Mouse (Mus musculus) CH12.LX (cell line): ENCODE data around the gene Prss29. TPM values are rescaled to one million over a fixed set of nuclear protein-coding genes. Genes with fewer than 3 reads are reported as not detected.

Source experiments
- DNase-seq: peaks from one replicate; pipeline ENCODE4 v3.0.0-alpha.2; 2013; ENCODE audit errors: extremely low read depth
- H3K27ac ChIP-seq: 2 replicates; pipeline ENCODE4 v1.5.1; 2012; ENCODE audit warnings: low read depth, mild to moderate bottlenecking, control low read depth, moderate library complexity; ENCODE audit not compliant: insufficient read depth
- H3K27me3 ChIP-seq: replicated peaks from 2 replicates; pipeline ENCODE3; 2012; ENCODE audit warnings: inconsistent platforms
- H3K36me3 ChIP-seq, 2 experiments: replicated peaks in 1 of 2; 2 replicates each; pipeline versions ENCODE3 to v1.6.1; 2012; ENCODE audit warnings: inconsistent platforms in 1 of 2, low read length in 1 of 2, mild to moderate bottlenecking in 1 of 2, mixed read lengths in 1 of 2, moderate library complexity in 1 of 2; ENCODE audit not compliant: control insufficient read depth in 1 of 2, insufficient read depth in 1 of 2
- H3K4me1 ChIP-seq, 2 experiments: 2 replicates each; pipeline ENCODE4 v1.6.1; 2012; ENCODE audit warnings: inconsistent platforms in 1 of 2, moderate library complexity in 1 of 2; ENCODE audit not compliant: insufficient read depth in 2 of 2, control insufficient read depth in 1 of 2
- H3K4me2 ChIP-seq: 2 replicates; pipeline ENCODE4 v1.6.1; 2012; ENCODE audit warnings: low read depth, mild to moderate bottlenecking, control low read depth; ENCODE audit not compliant: poor library complexity, insufficient read depth, severe bottlenecking
- H3K4me3 ChIP-seq, 3 experiments: fragments of 150-350 bp in 1 of 3; sonication (generic) in 1 of 3; replicated peaks in 1 of 3; 2 replicates each; pipeline versions ENCODE3 to v1.5.1; 2011 to 2012; ENCODE audit warnings: low read depth in 2 of 3, low read length in 2 of 3, mild to moderate bottlenecking in 2 of 3, moderate library complexity in 2 of 3, control low read depth in 1 of 3, improper control_type of control experiment in 1 of 3, inconsistent platforms in 1 of 3, mixed read lengths in 1 of 3; ENCODE audit not compliant: poor library complexity in 1 of 3
- H3K79me2 ChIP-seq: replicated peaks from 2 replicates; pipeline ENCODE4 v1.6.1; 2012; ENCODE audit warnings: mild to moderate bottlenecking, moderate library complexity; ENCODE audit not compliant: control insufficient read depth, poor library complexity, insufficient read depth, severe bottlenecking; ENCODE audit errors: extremely low read depth
- H3K9ac ChIP-seq: 2 replicates; pipeline ENCODE4 v1.6.1; 2012; ENCODE audit warnings: low read depth, mild to moderate bottlenecking, control low read depth, moderate library complexity; ENCODE audit not compliant: insufficient read depth
- H3K9me3 ChIP-seq: replicated peaks from 2 replicates; pipeline ENCODE3; 2012; ENCODE audit warnings: low read length, inconsistent platforms, mixed read lengths
- BHLHE40 ChIP-seq: IDR thresholded peaks from 2 replicates; pipeline ENCODE4 v1.6.1; 2011; ENCODE audit warnings: mild to moderate bottlenecking, low read depth, low read length, improper control_type of control experiment
- CHD1 ChIP-seq: IDR thresholded peaks from 2 replicates; pipeline ENCODE4 v1.6.1; 2012; ENCODE audit warnings: low read depth, low read length, improper control_type of control experiment, inconsistent platforms
- CHD2 ChIP-seq: IDR thresholded peaks from 2 replicates; pipeline ENCODE4 v1.6.1; 2011; ENCODE audit warnings: low read length, improper control_type of control experiment
- CTCF ChIP-seq, 2 experiments: IDR thresholded peaks in 1 of 2; conservative IDR thresholded peaks in 1 of 2; 2 replicates each; pipeline ENCODE4 v1.5.1; 2011 to 2012; ENCODE audit warnings: low read depth in 2 of 2, low read length in 2 of 2, improper control_type of control experiment in 1 of 2, inconsistent platforms in 1 of 2, mild to moderate bottlenecking in 1 of 2, moderate library complexity in 1 of 2
- E2F4 ChIP-seq: IDR thresholded peaks from 2 replicates; pipeline ENCODE4 v1.6.1; 2011; ENCODE audit warnings: low read depth, low read length, improper control_type of control experiment; ENCODE audit not compliant: insufficient replicate concordance
- ELF1 ChIP-seq: IDR thresholded peaks from 2 replicates; pipeline ENCODE4 v1.6.1; 2014; ENCODE audit warnings: low read depth, mild to moderate bottlenecking, inconsistent platforms, low read length, improper control_type of control experiment
- EP300 ChIP-seq: IDR thresholded peaks from 2 replicates; pipeline ENCODE4 v1.6.1; 2011; ENCODE audit warnings: low read length, improper control_type of control experiment
- ETS1 ChIP-seq: conservative IDR thresholded peaks from 2 replicates; pipeline ENCODE4 v1.6.1; 2012; ENCODE audit warnings: low read depth, mild to moderate bottlenecking, inconsistent platforms, low read length, improper control_type of control experiment, moderate library complexity
- GABPA ChIP-seq: IDR thresholded peaks from 2 replicates; pipeline ENCODE4 v1.6.1; 2012; ENCODE audit warnings: low read depth, low read length, improper control_type of control experiment, inconsistent platforms; ENCODE audit not compliant: insufficient replicate concordance
- HCFC1 ChIP-seq: IDR thresholded peaks from 2 replicates; pipeline ENCODE4 v1.6.1; 2012; ENCODE audit warnings: low read depth, mild to moderate bottlenecking, inconsistent platforms, low read length, improper control_type of control experiment
- IRF4 ChIP-seq: IDR thresholded peaks from 2 replicates; pipeline ENCODE4 v1.6.1; 2014; ENCODE audit warnings: low read depth, mild to moderate bottlenecking, inconsistent platforms, low read length, improper control_type of control experiment
- JUN ChIP-seq: IDR thresholded peaks from 2 replicates; pipeline ENCODE4 v1.6.1; 2011; ENCODE audit warnings: low read depth, mild to moderate bottlenecking, low read length, improper control_type of control experiment, moderate library complexity; ENCODE audit not compliant: insufficient read depth
- JUND ChIP-seq: conservative IDR thresholded peaks from 2 replicates; pipeline ENCODE4 v1.6.1; 2011; ENCODE audit warnings: low read depth, low read length, improper control_type of control experiment
- KAT2A ChIP-seq: IDR thresholded peaks from 2 replicates; pipeline ENCODE4 v1.6.1; 2012; ENCODE audit warnings: low read length, improper control_type of control experiment, inconsistent platforms; ENCODE audit not compliant: insufficient replicate concordance
- MAX ChIP-seq: IDR thresholded peaks from 2 replicates; pipeline ENCODE4 v1.6.1; 2011; ENCODE audit warnings: low read length, improper control_type of control experiment
- MEF2A ChIP-seq: IDR thresholded peaks from 2 replicates; pipeline ENCODE4 v1.6.1; 2014; ENCODE audit warnings: low read depth, mild to moderate bottlenecking, inconsistent platforms, low read length, improper control_type of control experiment, borderline replicate concordance
- MXI1 ChIP-seq: IDR thresholded peaks from 2 replicates; pipeline ENCODE4 v1.6.1; 2011; ENCODE audit warnings: mild to moderate bottlenecking, low read depth, low read length, improper control_type of control experiment
- MYC ChIP-seq: IDR thresholded peaks from 2 replicates; pipeline ENCODE4 v1.6.1; 2011; ENCODE audit warnings: low read depth, mild to moderate bottlenecking, improper control_type of control experiment, low read length
- NELFE ChIP-seq: IDR thresholded peaks from 2 replicates; pipeline ENCODE4 v1.6.1; 2011; ENCODE audit warnings: low read depth, low read length, improper control_type of control experiment
- NRF1 ChIP-seq: IDR thresholded peaks from 2 replicates; pipeline ENCODE4 v1.6.1; 2014; ENCODE audit warnings: low read depth, mild to moderate bottlenecking, inconsistent platforms, low read length, improper control_type of control experiment, moderate library complexity
- PAX5 ChIP-seq: IDR thresholded peaks from 2 replicates; pipeline ENCODE4 v1.6.1; 2012; ENCODE audit warnings: low read length, inconsistent platforms, mixed read lengths
- POLR2A ChIP-seq: IDR thresholded peaks from 2 replicates; pipeline ENCODE4 v1.6.1; 2011; ENCODE audit warnings: low read depth, mild to moderate bottlenecking, improper control_type of control experiment, low read length
- POLR2AphosphoS2 ChIP-seq: IDR thresholded peaks from 2 replicates; pipeline ENCODE4 v1.6.1; 2011; ENCODE audit warnings: low read depth, low read length, improper control_type of control experiment
- RAD21 ChIP-seq: IDR thresholded peaks from 2 replicates; pipeline ENCODE4 v1.6.1; 2011; ENCODE audit warnings: low read depth, mild to moderate bottlenecking, low read length, improper control_type of control experiment, moderate library complexity
- RCOR1 ChIP-seq: conservative IDR thresholded peaks from 2 replicates; pipeline ENCODE4 v1.6.1; 2012; ENCODE audit warnings: low read depth, mild to moderate bottlenecking, inconsistent platforms, low read length, improper control_type of control experiment
- SIN3A ChIP-seq: IDR thresholded peaks from 2 replicates; pipeline ENCODE4 v1.6.1; 2012; ENCODE audit warnings: low read length, improper control_type of control experiment, inconsistent platforms
- SMC3 ChIP-seq: IDR thresholded peaks from 2 replicates; pipeline ENCODE4 v1.6.1; 2011; ENCODE audit warnings: low read depth, low read length, improper control_type of control experiment
- TBP ChIP-seq: conservative IDR thresholded peaks from 2 replicates; pipeline ENCODE4 v1.6.1; 2011; ENCODE audit warnings: low read depth, low read length, improper control_type of control experiment
- UBTF ChIP-seq: IDR thresholded peaks from 2 replicates; pipeline ENCODE4 v1.6.1; 2012; ENCODE audit warnings: low read depth, mild to moderate bottlenecking, inconsistent platforms, low read length, improper control_type of control experiment, moderate library complexity
- USF1 ChIP-seq: IDR thresholded peaks from 2 replicates; pipeline ENCODE4 v1.6.1; 2014; ENCODE audit warnings: low read depth, mild to moderate bottlenecking, inconsistent platforms, low read length, improper control_type of control experiment
- USF2 ChIP-seq: conservative IDR thresholded peaks from 2 replicates; pipeline ENCODE4 v1.6.1; 2011; ENCODE audit warnings: low read depth, low read length, improper control_type of control experiment
- ZKSCAN1 ChIP-seq: IDR thresholded peaks from 2 replicates; pipeline ENCODE4 v1.6.1; 2012; ENCODE audit warnings: low read depth, inconsistent platforms, low read length, improper control_type of control experiment, borderline replicate concordance
- ZMIZ1 ChIP-seq: IDR thresholded peaks from 2 replicates; pipeline ENCODE4 v1.6.1; 2012; ENCODE audit warnings: low read depth, mild to moderate bottlenecking, inconsistent platforms, low read length, improper control_type of control experiment
- ZNF384 ChIP-seq: IDR thresholded peaks from 2 replicates; pipeline ENCODE4 v1.6.1; 2012; ENCODE audit warnings: low read depth, low read length, improper control_type of control experiment, inconsistent platforms
- dilution Hi-C: fragments of 300-500 bp; cut with MboI; formaldehyde crosslinking; loops from 2 replicates; pipeline ENCODE4 v1.14.3; 2020; ENCODE audit warnings: low sequenced_read_pairs; ENCODE audit not compliant: extremely low pct_unique_long_range_greater_than_20kb, extremely low pct_ligation_motif_present
- in situ Hi-C: fragments of 300-500 bp; cut with MboI; formaldehyde crosslinking; loops from 3 replicates; pipeline ENCODE4 v1.14.3; 2019; ENCODE audit warnings: low sequenced_read_pairs, low pct_ligation_motif_present, low pct_unique_long_range_greater_than_20kb, mixed read lengths
- polyA plus RNA-seq: library from polyadenylated mRNA; unstranded; fragments of >175 nt; gene quantifications from 2 replicates; pipeline ENCODE4 v1.2.1, GENCODE M21; 2012; ENCODE audit warnings: low read depth; ENCODE audit not compliant: insufficient read length
- total RNA-seq, 2 experiments: library from RNA; depleted of rRNA; stranded (reverse); fragments of 300-350 nt in 1 of 2; fragments of >200 nt in 1 of 2; gene quantifications; 2 replicates each; pipeline ENCODE4 v1.2.3; 2012 to 2014

The Prss29 gene
- total and polyA plus RNA-seq, 3 experiments, result not detected

DNA sequence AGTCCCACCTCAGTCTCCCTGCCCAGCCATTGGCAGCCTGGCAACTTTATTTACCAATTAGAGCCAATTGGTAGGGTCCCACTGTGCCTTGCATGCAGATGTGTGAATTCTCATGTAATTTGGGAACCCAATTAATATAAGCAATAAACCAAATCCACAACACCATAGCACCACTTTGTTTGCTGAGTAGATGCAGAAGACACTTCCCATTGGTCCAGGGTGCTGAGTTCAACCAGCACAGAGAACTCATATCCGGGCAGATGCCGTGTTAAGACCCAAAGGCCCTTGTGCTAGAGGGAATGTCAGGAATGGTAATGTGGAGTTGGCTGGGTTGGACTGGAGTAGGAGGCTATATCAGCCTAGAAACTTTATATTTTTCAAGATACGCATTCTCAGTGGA, 42.6 kb upstream of the Prss29 start:
- dilution Hi-C loops, result no loop called here
- DNase-seq, result no peak
- H3K4me3 ChIP-seq, result no peak overlapping the region
- in situ Hi-C loops, result loop anchor here (5.0 to 10.0 kb wide), 2 partner anchors 91 to 164 kb away; partner anchors contain the start of genes BC003965 and Unkl
- no peak overlapping the region for H3K27ac ChIP-seq
- no peaks in the 10 kb centered on the region for H3K9me3 ChIP-seq
- H3K4me1 ChIP-seq, result peaks cover 7 to 20% of the 10 kb centered on the region in 2 experiments
- peaks cover 0 to 7% of the 10 kb centered on the region in 2 experiments for H3K36me3 ChIP-seq
- TF ChIP-seq SMC3 (no peak), RCOR1 (no peak), MYC (no peak), USF1 (no peak)
- H3K79me2 ChIP-seq, result peaks cover 24% of the 10 kb centered on the region
- peaks cover 28% of the 10 kb centered on the region for H3K27me3 ChIP-seq
- H3K4me2 ChIP-seq, result no peak overlapping the region
- no peak overlapping the region for H3K9ac ChIP-seq

GRCm38 (mm10) chr17:25282133-25282532, 36.3 kb upstream of the Prss29 start:
- no peak overlapping the region for H3K27ac ChIP-seq
- TF ChIP-seq USF1 (no peak), JUN (no peak), RCOR1 (no peak), MXI1 (no peak), NRF1 (no peak), CTCF (conservative IDR thresholded peaks at IDR 0.05 in 1 of 2, IDR thresholded peaks at IDR 0.05 in 1 of 2; ENCODE audit: low read depth in 2 of 2, low read length in 2 of 2) (no peak), CHD2 (no peak), E2F4 (no peak), NELFE (0 out of 2 replicates have a peak, but pooled peaks have one; percentile 40), ZMIZ1 (no peak), SMC3 (no peak), SIN3A (peak; percentile 32; the same call in 1 of the 2 replicates), TBP (no peak), ELF1 (peak; percentile 50; the same call in 1 of the 2 replicates), JUND (no peak), CHD1 (no peak), ZKSCAN1 (no peak), POLR2AphosphoS2 (no peak), ETS1 (no peak), MYC (no peak), IRF4 (no peak), PAX5 (no peak), GABPA (no peak), EP300 (no peak), BHLHE40 (no peak), USF2 (no peak), MAX (peak; percentile 71), KAT2A (no peak), POLR2A (peak; percentile 53; the same call in 1 of the 2 replicates), UBTF (no peak), HCFC1 (peak; percentile 49), MEF2A (no peak), ZNF384 (no peak), RAD21 (no peak)

More at GRCm38 (mm10) chr17:25282133-25282532, 36.3 kb upstream of the Prss29 start:
- H3K4me1 ChIP-seq, result no peaks in the 10 kb centered on the region
- H3K27me3 ChIP-seq, result peaks cover 22% of the 10 kb centered on the region
- H3K4me2 ChIP-seq, result no peak overlapping the region
- H3K9ac ChIP-seq, result no peak overlapping the region
- no peaks in the 10 kb centered on the region for H3K36me3 ChIP-seq
- dilution Hi-C loops (no loop called here), in situ Hi-C loops (no loop called here)
- peaks cover 3% of the 10 kb centered on the region for H3K9me3 ChIP-seq
- no peaks in the 10 kb centered on the region for H3K79me2 ChIP-seq
- peak; percentile 71 for DNase-seq
- H3K4me3 ChIP-seq, result no peak overlapping the region
